Comparison of ENCODE assay signal across 8 mouse cellular contexts in the genomic region with DNA sequence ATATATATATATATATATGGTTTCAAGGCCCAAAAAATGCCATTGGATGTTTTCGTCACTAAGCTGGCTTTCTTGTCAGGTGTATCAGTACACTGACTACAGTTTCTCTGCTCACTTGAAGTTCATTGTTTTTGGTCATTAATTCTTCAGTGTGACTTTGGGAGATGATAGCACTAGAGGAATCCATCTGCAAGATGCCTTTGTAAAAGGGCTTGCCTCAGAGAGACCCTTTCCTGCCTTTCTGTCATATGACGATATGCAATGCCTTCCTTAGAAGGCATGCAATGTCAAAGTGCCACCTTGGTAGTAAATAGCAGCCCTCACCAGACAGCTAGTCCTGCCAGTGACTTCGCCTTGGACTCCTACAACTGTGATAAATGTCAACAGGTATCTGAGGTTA. TPM values are rescaled to one million over a fixed set of nuclear protein-coding genes. Genes with fewer than 3 reads are reported as not detected.
A peak's percentile ranks its signal among the peaks of the same experiment; 100 is the strongest.
DNase-seq lines count a peak whose midpoint lies in the region; ATAC-seq and TF ChIP-seq lines count a peak whose summit lies in the region.

No protein-coding gene starts in this region.

- H3K9ac ChIP-seq in forebrain, postnatal 0 days: no peak overlapping the region
- peak overlapping the region; percentile 25 for H3K9ac ChIP-seq in liver, embryonic 14.5 days (replicated peaks)

- no peaks in the 10 kb centered on the region for H3K9me3 ChIP-seq in forebrain, postnatal 0 days (ENCODE audit: low read length)
- no peaks in the 10 kb centered on the region for H3K9me3 ChIP-seq in liver, embryonic 14.5 days (ENCODE audit: control insufficient read depth, low read length)

- TF ChIP-seq CTCF in gastrocnemius, adult 2 months (IDR thresholded peaks at IDR 0.05): no peak
- no peak for TF ChIP-seq CTCF in forebrain, postnatal 0 days (IDR thresholded peaks at IDR 0.05; ENCODE audit: low read depth)
- TF ChIP-seq CTCF in liver, embryonic 14.5 days (IDR thresholded peaks at IDR 0.05; ENCODE audit: low read depth): no peak

- TF ChIP-seq EP300 in liver, embryonic 14.5 days (IDR thresholded peaks at IDR 0.05; ENCODE audit: low read depth): no peak

- H3K27me3 ChIP-seq in forebrain, postnatal 0 days (ENCODE audit: insufficient read depth, low read length): 0 out of 2 replicates have a peak, but pooled peaks cover 4% of the 10 kb centered on the region
- H3K27me3 ChIP-seq in liver, embryonic 14.5 days (ENCODE audit: control insufficient read depth, insufficient read depth, low read length): no peaks in the 10 kb centered on the region

- ATAC-seq in CD4-positive, CD25-positive, alpha-beta regulatory T cell, adult 4 months: peak; percentile 14
- no peak for ATAC-seq in forebrain, postnatal 0 days
- no peak for ATAC-seq in liver, embryonic 14.5 days (ENCODE audit: insufficient read depth)

- no peaks in the 10 kb centered on the region for H3K36me3 ChIP-seq in forebrain, postnatal 0 days (ENCODE audit: insufficient read depth)
- peaks cover 3% of the 10 kb centered on the region for H3K36me3 ChIP-seq in liver, embryonic 14.5 days (replicated peaks; ENCODE audit: control insufficient read depth, insufficient read depth, low read depth)

- peak overlapping the region; percentile 90 for H3K4me2 ChIP-seq in forebrain, postnatal 0 days (ENCODE audit: low read depth)
- H3K4me2 ChIP-seq in liver, embryonic 14.5 days (ENCODE audit: low read depth): peak overlapping the region; percentile 74

- intact Hi-C loops in gastrocnemius, adult 2 months (cut with DNase I): no loop called here

- H3K27ac ChIP-seq in gastrocnemius, adult 2 months: peak overlapping the region; percentile 93
- no peak overlapping the region for H3K27ac ChIP-seq in forebrain, postnatal 0 days (ENCODE audit: low read depth, low read length)
- H3K27ac ChIP-seq in liver, embryonic 14.5 days: peak overlapping the region; percentile 39

- peak overlapping the region; percentile 86 for H3K4me3 ChIP-seq in gastrocnemius, adult 2 months
- peak overlapping the region; percentile 99; the same call in 1 of the 2 replicates for H3K4me3 ChIP-seq in forebrain, postnatal 0 days (ENCODE audit: low read depth, low read length)
- peak overlapping the region in 1 of 2 experiments; percentile 92; a peak in 2 of 4 replicates for H3K4me3 ChIP-seq in liver, embryonic 14.5 days (ENCODE audit: insufficient read depth in 1 of 2, low read depth in 2 of 2, low read length in 2 of 2)

- 71% methylated on average over 3 of the region's 3 CpGs for WGBS in forebrain, postnatal 0 days
- 57% methylated on average over 3 of the region's 3 CpGs for WGBS in liver, embryonic 14.5 days (ENCODE audit: insufficient replicate concordance)

- no peak for DNase-seq in gastrocnemius, adult 2 months
- no peak for DNase-seq in gastrocnemius, postnatal 4 days (ENCODE audit: low spot score in 2 of 2)
- DNase-seq in forebrain, postnatal 0 days: no peak
- no peak for DNase-seq in liver, embryonic 14.5 days (ENCODE audit: low read depth in 3 of 3, low spot score in 3 of 3)
- no peak for DNase-seq in frontal cortex, postnatal 10 days (ENCODE audit: low spot score in 2 of 2)
- no peak for DNase-seq in embryo, embryonic 10.5 days (ENCODE audit: low spot score)
- DNase-seq in natural killer cell, adult 2 months (ENCODE audit: low spot score in 2 of 2): no peak

- peaks cover 14% of the 10 kb centered on the region for H3K4me1 ChIP-seq in forebrain, postnatal 0 days (ENCODE audit: insufficient read depth)
- H3K4me1 ChIP-seq in liver, embryonic 14.5 days (replicated peaks; ENCODE audit: control insufficient read depth in 2 of 2, insufficient read depth in 2 of 2, low read length in 1 of 2): peaks cover 21 to 22% of the 10 kb centered on the region in 2 experiments

RNA-seq across cellular contexts. Expression of a gene that starts 0.6 kb away (rescaled TPM):
- total RNA-seq in gastrocnemius, adult 2 months (2021): 10 to 100 TPM; 75.9 to 83.2 TPM
- total RNA-seq in gastrocnemius, postnatal 4 days (2021): 100 to 1,000 TPM; 101 to 110 TPM
- 100 to 1,000 TPM; 108 to 117 TPM for polyA plus RNA-seq in CD4-positive, CD25-positive, alpha-beta regulatory T cell, adult 4 months (2017; shearing (Covaris generic))
- total RNA-seq in forebrain, postnatal 0 days (2014; rRNA removed): 156 and 192 TPM in 2 replicates
- 242 and 248 TPM in 2 replicates for polyA plus RNA-seq in forebrain, postnatal 0 days (2015; fragmentation: Nextera tagmentation; extraction: Ambion mirVana)
- 75.9 and 81.7 TPM in 2 replicates for polyA plus RNA-seq in liver, embryonic 14.5 days (2012; rRNA removed)
- 169 and 172 TPM in 2 replicates for polyA plus RNA-seq in liver, embryonic 14.5 days (2014; fragmentation: Nextera tagmentation; extraction: Ambion mirVana)

RNA-seq across cellular contexts. Expression of a gene that starts 38.6 kb away (rescaled TPM):
- total RNA-seq in gastrocnemius, adult 2 months (2021): 100 to 1,000 TPM; 320 to 401 TPM
- total RNA-seq in gastrocnemius, postnatal 4 days (2021): 100 to 1,000 TPM; 193 to 208 TPM
- polyA plus RNA-seq in CD4-positive, CD25-positive, alpha-beta regulatory T cell, adult 4 months (2017; shearing (Covaris generic)): 100 to 1,000 TPM; 264 to 299 TPM
- 75.9 and 88.9 TPM in 2 replicates for total RNA-seq in forebrain, postnatal 0 days (2014; rRNA removed)
- polyA plus RNA-seq in forebrain, postnatal 0 days (2015; fragmentation: Nextera tagmentation; extraction: Ambion mirVana): 360 and 367 TPM in 2 replicates
- polyA plus RNA-seq in liver, embryonic 14.5 days (2012; rRNA removed): 64.8 and 76.7 TPM in 2 replicates
- 110 and 119 TPM in 2 replicates for polyA plus RNA-seq in liver, embryonic 14.5 days (2014; fragmentation: Nextera tagmentation; extraction: Ambion mirVana)
